Mouse (Mus musculus): ENCODE measurements around the gene Abi1.
"Not testable (repeated sequence)": the region's sequence is repeated elsewhere in the genome, so short reads cannot be mapped to it uniquely, and the experiment has no call there.

The Abi1 gene

GRCm38 (mm10) chr2:23040001-23040646 is at the start of gene Abi1:
Gene Abi1 (minus strand): TSS chr2:23040241.
- peak; percentile 97 for DNase-seq (ENCODE audit: inconsistent ontology term)

GRCm38 (mm10) chr2:23084540-23084939 is 44.5 kb upstream of the Abi1 start:
- DNase-seq (ENCODE audit: inconsistent ontology term), result no peak

GRCm38 (mm10) chr2:23078588-23078987 is 38.5 kb upstream of the Abi1 start:
- DNase-seq (ENCODE audit: inconsistent ontology term), result no peak

GRCm38 (mm10) chr2:23077693-23078092 is 37.7 kb upstream of the Abi1 start:
- DNase-seq (ENCODE audit: inconsistent ontology term), result no peak

- no peak for DNase-seq (ENCODE audit: inconsistent ontology term)
Measured at GRCm38 (mm10) chr2:23076783-23077182, 36.7 kb upstream of the Abi1 start.

- DNase-seq (ENCODE audit: inconsistent ontology term), result no peak
Measured at GRCm38 (mm10) chr2:23075846-23076245, 35.8 kb upstream of the Abi1 start.

GRCm38 (mm10) chr2:23071406-23071805 is 31.4 kb upstream of the Abi1 start:
- DNase-seq (ENCODE audit: inconsistent ontology term), result no peak

- DNase-seq (ENCODE audit: inconsistent ontology term), result no peak
Measured at GRCm38 (mm10) chr2:23070491-23070890, 30.4 kb upstream of the Abi1 start.

GRCm38 (mm10) chr2:23068894-23069744 is 29.1 kb upstream of the Abi1 start:
- peak; percentile 98 for DNase-seq (ENCODE audit: inconsistent ontology term)

- DNase-seq (ENCODE audit: inconsistent ontology term), result no peak
Measured at GRCm38 (mm10) chr2:23068370-23068737, 28.3 kb upstream of the Abi1 start.

GRCm38 (mm10) chr2:23067552-23068369 is 27.7 kb upstream of the Abi1 start, which contains the start of gene Acbd5:
Gene Acbd5 (plus strand): TSS chr2:23068167.
- peak; percentile 98 for DNase-seq (ENCODE audit: inconsistent ontology term)

GRCm38 (mm10) chr2:23052523-23052922 is 12.5 kb upstream of the Abi1 start:
- DNase-seq (ENCODE audit: inconsistent ontology term), result no peak

GRCm38 (mm10) chr2:23051890-23052289 is 11.8 kb upstream of the Abi1 start:
- no peak for DNase-seq (ENCODE audit: inconsistent ontology term)

GRCm38 (mm10) chr2:23048006-23048405 is 8.0 kb upstream of the Abi1 start:
- no peak for DNase-seq (ENCODE audit: inconsistent ontology term)

GRCm38 (mm10) chr2:23045703-23046102 is 5.7 kb upstream of the Abi1 start:
- DNase-seq (ENCODE audit: inconsistent ontology term), result no peak

GRCm38 (mm10) chr2:23042189-23042588 is 2.1 kb upstream of the Abi1 start:
- no peak for DNase-seq (ENCODE audit: inconsistent ontology term)

GRCm38 (mm10) chr2:23041457-23041856 is 1.4 kb upstream of the Abi1 start:
- no peak for DNase-seq (ENCODE audit: inconsistent ontology term)

GRCm38 (mm10) chr2:23040690-23041089 is 649 bp upstream of the Abi1 start:
- DNase-seq (ENCODE audit: inconsistent ontology term), result not testable (repeated sequence)

GRCm38 (mm10) chr2:23039082-23040000 is 700 bp downstream of the Abi1 start:
- DNase-seq (ENCODE audit: inconsistent ontology term), result peak; percentile 34

- no peak for DNase-seq (ENCODE audit: inconsistent ontology term)
Measured at GRCm38 (mm10) chr2:23035467-23035866, 4.6 kb downstream of the Abi1 start.

All from Muller cell, postnatal 12 days (primary cell).